Mouse (Mus musculus) MEL (cell line): ENCODE data around the gene Naa20.

ENCODE experiments used
- BHLHE40 ChIP-seq: IDR thresholded peaks from 2 replicates; pipeline ENCODE4 v1.6.1; 2012; ENCODE audit warnings: low read depth, mild to moderate bottlenecking, inconsistent platforms, low read length, improper control_type of control experiment, borderline replicate concordance
- CHD2 ChIP-seq: IDR thresholded peaks from 2 replicates; pipeline ENCODE4 v1.6.1; 2011; ENCODE audit warnings: low read length, improper control_type of control experiment
- CTCF ChIP-seq, 3 experiments: IDR thresholded peaks in 2 of 3; conservative IDR thresholded peaks in 1 of 3; 2 replicates each; pipeline ENCODE4 v1.5.1; 2011 to 2012; ENCODE audit warnings: low read length in 3 of 3, low read depth in 2 of 3, mild to moderate bottlenecking in 2 of 3, improper control_type of control experiment in 1 of 3, inconsistent platforms in 1 of 3, mixed read lengths in 1 of 3, moderate library complexity in 1 of 3; ENCODE audit not compliant: control insufficient read depth in 1 of 3, insufficient read depth in 1 of 3, poor library complexity in 1 of 3, severe bottlenecking in 1 of 3
- EP300 ChIP-seq, 2 experiments: IDR thresholded peaks; 2 replicates each; pipeline ENCODE4 v1.6.1; 2011; ENCODE audit warnings: improper control_type of control experiment in 2 of 2, low read length in 2 of 2, low read depth in 1 of 2, mild to moderate bottlenecking in 1 of 2
- NELFE ChIP-seq: IDR thresholded peaks from 2 replicates; pipeline ENCODE4 v1.6.1; 2011; ENCODE audit warnings: low read depth, low read length, improper control_type of control experiment
- POLR2A ChIP-seq, 2 experiments: IDR thresholded peaks; 2 replicates each; pipeline ENCODE4 v1.6.1; 2011 to 2012; ENCODE audit warnings: low read length in 2 of 2, mild to moderate bottlenecking in 2 of 2, control low read depth in 1 of 2, improper control_type of control experiment in 1 of 2, low read depth in 1 of 2, moderate library complexity in 1 of 2; ENCODE audit not compliant: control insufficient read depth in 1 of 2, insufficient read depth in 1 of 2, poor library complexity in 1 of 2
- POLR2AphosphoS2 ChIP-seq: IDR thresholded peaks from 2 replicates; pipeline ENCODE4 v1.6.1; 2011; ENCODE audit warnings: low read length, improper control_type of control experiment
- USF2 ChIP-seq, 2 experiments: IDR thresholded peaks; 2 replicates each; pipeline ENCODE4 v1.6.1; 2011 to 2012; ENCODE audit warnings: improper control_type of control experiment in 2 of 2, low read length in 2 of 2, borderline replicate concordance in 1 of 2, inconsistent platforms in 1 of 2, low read depth in 1 of 2, mild to moderate bottlenecking in 1 of 2; ENCODE audit not compliant: insufficient read depth in 1 of 2
- ZKSCAN1 ChIP-seq: IDR thresholded peaks from 2 replicates; pipeline ENCODE4 v1.6.1; 2012; ENCODE audit warnings: low read depth, mild to moderate bottlenecking, inconsistent platforms, low read length, improper control_type of control experiment, moderate library complexity

- TF ChIP-seq ZKSCAN1 (no peak), POLR2AphosphoS2 (no peak), NELFE (no peak), POLR2A (IDR thresholded peaks at IDR 0.05; ENCODE audit: control insufficient read depth in 1 of 2, insufficient read depth in 1 of 2, low read depth in 1 of 2, low read length in 2 of 2, poor library complexity in 1 of 2) (no peak), CHD2 (no peak), CTCF (IDR thresholded peaks at IDR 0.05 in 2 of 3, conservative IDR thresholded peaks at IDR 0.05 in 1 of 3; ENCODE audit: control insufficient read depth in 1 of 3, insufficient read depth in 1 of 3, low read depth in 2 of 3, low read length in 3 of 3, poor library complexity in 1 of 3, severe bottlenecking in 1 of 3) (no peak), EP300 (IDR thresholded peaks at IDR 0.05; ENCODE audit: low read depth in 1 of 2, low read length in 2 of 2) (no peak), BHLHE40 (no peak), USF2 (IDR thresholded peaks at IDR 0.05; ENCODE audit: borderline replicate concordance in 1 of 2, insufficient read depth in 1 of 2, low read depth in 1 of 2, low read length in 2 of 2) (no peak)
Observed at GRCm38 (mm10) chr2:145941403-145941802, 39.5 kb downstream of the Naa20 start.
